ENCODE assay signal across 24 mouse cellular contexts in genomic region chr11:46924946-46925345, GRCm38 (mm10).
DNase-seq lines count a peak whose midpoint lies in the region; ATAC-seq and TF ChIP-seq lines count a peak whose summit lies in the region.
"Had no signal": no experiment of that assay in that cellular context is flagged by ENCODE, and none has a peak within 500 bp of the region (broad histone marks: within the 10 kb centered on the region; RNA-seq: fewer than 3 reads in every experiment).

No protein-coding gene starts in this region.

- no peak overlapping the region for H3K27ac ChIP-seq in kidney, embryonic 15.5 days
- H3K27ac ChIP-seq in kidney, embryonic 16.5 days (ENCODE audit: low read length), result no peak overlapping the region
- no peak overlapping the region for H3K27ac ChIP-seq in liver, adult 2 months (replicated peaks; ENCODE audit: insufficient read depth, low read depth, low read length)
- H3K27ac ChIP-seq in liver, embryonic 11.5 days (ENCODE audit: low read depth, low read length), result no peak overlapping the region
- H3K27ac ChIP-seq in lung, embryonic 16.5 days (ENCODE audit: low read length), result peak overlapping the region; percentile 10; the same call in 1 of the 2 replicates
- H3K27ac ChIP-seq: embryonic facial prominence, embryonic 13.5 days; embryonic facial prominence, embryonic 15.5 days; forebrain, embryonic 10.5 days; forebrain, embryonic 12.5 days had no signal

- H3K9ac ChIP-seq in kidney, embryonic 15.5 days, result no peak overlapping the region
- no peak overlapping the region for H3K9ac ChIP-seq in kidney, embryonic 16.5 days (replicated peaks; ENCODE audit: low read length)
- H3K9ac ChIP-seq in liver, adult 2 months (ENCODE audit: low read depth, low read length), result no peak overlapping the region
- no peak overlapping the region for H3K9ac ChIP-seq in liver, embryonic 11.5 days (ENCODE audit: low read depth, low read length)
- H3K9ac ChIP-seq in lung, embryonic 16.5 days (ENCODE audit: low read length), result no peak overlapping the region
- H3K9ac ChIP-seq: embryonic facial prominence, embryonic 13.5 days; embryonic facial prominence, embryonic 15.5 days; forebrain, embryonic 12.5 days had no signal

- no peaks in the 10 kb centered on the region for H3K4me1 ChIP-seq in kidney, embryonic 15.5 days
- no peaks in the 10 kb centered on the region for H3K4me1 ChIP-seq in kidney, embryonic 16.5 days (ENCODE audit: insufficient read depth, low read length)
- H3K4me1 ChIP-seq in liver, adult 2 months (ENCODE audit: control insufficient read depth, insufficient read depth, low read length), result no peaks in the 10 kb centered on the region
- H3K4me1 ChIP-seq in liver, embryonic 11.5 days (replicated peaks; ENCODE audit: control insufficient read depth, insufficient read depth, low read length), result no peaks in the 10 kb centered on the region
- H3K4me1 ChIP-seq in lung, embryonic 16.5 days (replicated peaks; ENCODE audit: control insufficient read depth, insufficient read depth, low read length), result no peaks in the 10 kb centered on the region
- no peaks in the 10 kb centered on the region for H3K4me1 ChIP-seq in lung, adult 2 months (ENCODE audit: control insufficient read depth, insufficient read depth, low read length)
- H3K4me1 ChIP-seq: embryonic facial prominence, embryonic 13.5 days; embryonic facial prominence, embryonic 15.5 days; forebrain, embryonic 10.5 days; forebrain, embryonic 12.5 days had no signal

- no peak for TF ChIP-seq POLR2A in liver, adult 2 months (IDR thresholded peaks at IDR 0.05; ENCODE audit: extremely low read depth, insufficient read depth, low read length)
- no peak for TF ChIP-seq POLR2A in lung, adult 2 months (IDR thresholded peaks at IDR 0.05; ENCODE audit: borderline replicate concordance, extremely low read depth, low read depth, low read length)

- ATAC-seq in kidney, embryonic 15.5 days (replicated peaks; ENCODE audit: low FRiP score), result 0 out of 2 replicates have a peak, but pooled peaks have one; percentile 12
- ATAC-seq in kidney, embryonic 16.5 days (ENCODE audit: low FRiP score, low TSS enrichment), result no peak
- no peak for ATAC-seq in liver, embryonic 11.5 days (replicated peaks; ENCODE audit: low FRiP score)
- ATAC-seq in lung, embryonic 16.5 days (ENCODE audit: low read depth), result no peak
- ATAC-seq: forebrain, embryonic 14.5 days had no signal

- H3K79me2 ChIP-seq in liver, adult 2 months (ENCODE audit: control insufficient read depth, insufficient read depth, low read length), result no peaks in the 10 kb centered on the region

- no peaks in the 10 kb centered on the region for H3K9me3 ChIP-seq in kidney, embryonic 15.5 days (replicated peaks)
- no peaks in the 10 kb centered on the region for H3K9me3 ChIP-seq in kidney, embryonic 16.5 days (ENCODE audit: low read length)
- no peaks in the 10 kb centered on the region for H3K9me3 ChIP-seq in liver, embryonic 11.5 days (ENCODE audit: control insufficient read depth, low read length)
- no peaks in the 10 kb centered on the region for H3K9me3 ChIP-seq in lung, embryonic 16.5 days (ENCODE audit: control insufficient read depth, low read length)
- H3K9me3 ChIP-seq: embryonic facial prominence, embryonic 13.5 days; embryonic facial prominence, embryonic 15.5 days; forebrain, embryonic 10.5 days; forebrain, embryonic 12.5 days had no signal

- no peaks in the 10 kb centered on the region for H3K36me3 ChIP-seq in kidney, embryonic 15.5 days
- H3K36me3 ChIP-seq in kidney, embryonic 16.5 days (ENCODE audit: insufficient read depth, low read length), result no peaks in the 10 kb centered on the region
- no peaks in the 10 kb centered on the region for H3K36me3 ChIP-seq in liver, adult 2 months (ENCODE audit: control insufficient read depth, insufficient read depth, low read length)
- no peaks in the 10 kb centered on the region for H3K36me3 ChIP-seq in liver, embryonic 11.5 days (ENCODE audit: control insufficient read depth, insufficient read depth, low read length)
- H3K36me3 ChIP-seq in lung, embryonic 16.5 days (ENCODE audit: control insufficient read depth, insufficient read depth, low read length), result no peaks in the 10 kb centered on the region
- H3K36me3 ChIP-seq: embryonic facial prominence, embryonic 13.5 days; embryonic facial prominence, embryonic 15.5 days; forebrain, embryonic 10.5 days; forebrain, embryonic 12.5 days had no signal

- H3K4me3 ChIP-seq in kidney, embryonic 15.5 days (replicated peaks), result no peak overlapping the region
- no peak overlapping the region for H3K4me3 ChIP-seq in kidney, embryonic 16.5 days (ENCODE audit: low read length)
- H3K4me3 ChIP-seq in liver, adult 2 months (ENCODE audit: insufficient read depth, low read depth, low read length), result no peak overlapping the region
- H3K4me3 ChIP-seq in liver, embryonic 11.5 days (ENCODE audit: low read depth, low read length), result no peak overlapping the region
- no peak overlapping the region for H3K4me3 ChIP-seq in lung, embryonic 16.5 days (ENCODE audit: low read length)
- no peak overlapping the region for H3K4me3 ChIP-seq in lung, adult 2 months (replicated peaks; ENCODE audit: extremely low read depth, low read depth, low read length)
- H3K4me3 ChIP-seq: embryonic facial prominence, embryonic 13.5 days; embryonic facial prominence, embryonic 15.5 days; erythroblast, embryonic 14.5 days; forebrain, embryonic 10.5 days; forebrain, embryonic 12.5 days had no signal

- H3K4me2 ChIP-seq in kidney, embryonic 15.5 days, result no peak overlapping the region
- no peak overlapping the region for H3K4me2 ChIP-seq in kidney, embryonic 16.5 days (replicated peaks; ENCODE audit: low read depth, low read length)
- no peak overlapping the region for H3K4me2 ChIP-seq in liver, embryonic 11.5 days
- H3K4me2 ChIP-seq in lung, embryonic 16.5 days (ENCODE audit: low read depth, low read length), result no peak overlapping the region
- H3K4me2 ChIP-seq: embryonic facial prominence, embryonic 13.5 days; embryonic facial prominence, embryonic 15.5 days; forebrain, embryonic 12.5 days had no signal

- no peaks in the 10 kb centered on the region for H3K27me3 ChIP-seq in kidney, embryonic 15.5 days
- H3K27me3 ChIP-seq in kidney, embryonic 16.5 days (ENCODE audit: insufficient read depth, low read length), result no peaks in the 10 kb centered on the region
- H3K27me3 ChIP-seq in liver, adult 2 months (ENCODE audit: control insufficient read depth, insufficient read depth, low read length), result no peaks in the 10 kb centered on the region
- no peaks in the 10 kb centered on the region for H3K27me3 ChIP-seq in liver, embryonic 11.5 days (replicated peaks; ENCODE audit: control insufficient read depth, insufficient read depth, low read length)
- no peaks in the 10 kb centered on the region for H3K27me3 ChIP-seq in lung, embryonic 16.5 days (ENCODE audit: control insufficient read depth, insufficient read depth, low read depth, low read length)
- H3K27me3 ChIP-seq: embryonic facial prominence, embryonic 13.5 days; embryonic facial prominence, embryonic 15.5 days; forebrain, embryonic 12.5 days had no signal

- peak; percentile 5 for DNase-seq in liver, adult 2 months (ENCODE audit: extremely low read depth, low read depth, low spot score)
- no peak for DNase-seq in liver, embryonic 11.5 days (ENCODE audit: low spot score)
- no peak for DNase-seq in lung, adult 2 months
- peak; percentile 1 for DNase-seq in lung, postnatal 10 days
- no peak for DNase-seq in lung, adult 18-20 months
- DNase-seq: adrenal gland, adult 2 months; adrenal gland, postnatal 10 days; adrenal gland, postnatal 25 days; cerebellum, adult 11 months; cerebellum, adult 18-20 months; cerebellum, adult 8-10 months; cerebellum, adult 9-11 months; cerebellum, postnatal 14 days; cerebellum, postnatal 36 days; embryo, embryonic 11 days had no signal

- 39% methylated on average over 1 of the region's 1 CpGs for WGBS in kidney, embryonic 15.5 days
- whole genome bisulfite sequencing in kidney, embryonic 16.5 days, result 27% methylated on average over 1 of the region's 1 CpGs
- 74% methylated on average over 1 of the region's 1 CpGs for WGBS in liver, adult 2 months
- 76% methylated on average over 1 of the region's 1 CpGs for WGBS in liver, embryonic 11.5 days
- WGBS in lung, embryonic 16.5 days, result 24% methylated on average over 1 of the region's 1 CpGs
- WGBS in lung, adult 2 months, result 44% methylated on average over 1 of the region's 1 CpGs

- TF ChIP-seq CTCF in liver, adult 2 months (IDR thresholded peaks at IDR 0.05; ENCODE audit: low read depth, low read length), result no peak
- no peak for TF ChIP-seq CTCF in lung, adult 2 months (IDR thresholded peaks at IDR 0.05; ENCODE audit: insufficient read depth, low read length)

Comparison
In these comparisons a context has a peak if more than half of its experiments do, and no peak if none do; other contexts are left out.
1. DNase-seq: peak in liver, adult 2 months (single experiment) and lung, postnatal 10 days (single experiment); none in liver, embryonic 11.5 days (single experiment), lung, adult 2 months (single experiment) and lung, adult 18-20 months (0 of 2).